Mouse (Mus musculus) thymus, adult 2 months (tissue): ENCODE measurements around the gene Srsf10. TPM values are rescaled to one million over a fixed set of nuclear protein-coding genes. Genes with fewer than 3 reads are reported as not detected.
A peak's percentile ranks its signal among the peaks of the same experiment; 100 is the strongest.

Experiments
- DNase-seq: peaks from one replicate; pipeline ENCODE4 v3.0.0; 2021
- H3K27ac ChIP-seq: fragments of 200-500 bp; 2 replicates; pipeline ENCODE4 v1.5.1; 2012; ENCODE audit warnings: low read length, control low read depth; ENCODE audit not compliant: control insufficient read depth, insufficient read depth
- H3K27me3 ChIP-seq: fragments of 200-500 bp; 2 replicates; pipeline ENCODE4 v1.6.1; 2012; ENCODE audit warnings: mild to moderate bottlenecking, low read length, moderate library complexity, mixed read lengths; ENCODE audit not compliant: control insufficient read depth, insufficient read depth
- H3K36me3 ChIP-seq: fragments of 200-500 bp; 2 replicates; pipeline ENCODE4 v1.6.1; 2012; ENCODE audit warnings: mild to moderate bottlenecking, low read length, moderate library complexity; ENCODE audit not compliant: control insufficient read depth, insufficient read depth
- H3K4me1 ChIP-seq: fragments of 200-500 bp; replicated peaks from 2 replicates; pipeline ENCODE4 v1.6.1; 2012; ENCODE audit warnings: low read length; ENCODE audit not compliant: control insufficient read depth, insufficient read depth
- H3K4me3 ChIP-seq: fragments of 200-500 bp; 2 replicates; pipeline ENCODE4 v1.5.1; 2012; ENCODE audit warnings: mild to moderate bottlenecking, low read length, control low read depth, moderate library complexity; ENCODE audit not compliant: control insufficient read depth, insufficient read depth
- CTCF ChIP-seq: fragments of 200-500 bp; IDR thresholded peaks from 2 replicates; pipeline ENCODE4 v1.5.1; 2012; ENCODE audit warnings: mild to moderate bottlenecking, control low read depth, low read length, moderate library complexity, borderline replicate concordance; ENCODE audit not compliant: control insufficient read depth, poor library complexity, insufficient read depth; ENCODE audit errors: extremely low read depth
- POLR2A ChIP-seq: fragments of 200-500 bp; IDR thresholded peaks from 2 replicates; pipeline ENCODE4 v1.6.1; 2012; ENCODE audit warnings: mild to moderate bottlenecking, low read length, control low read depth, moderate library complexity; ENCODE audit not compliant: control insufficient read depth, poor library complexity, insufficient read depth; ENCODE audit errors: extremely low read depth
- WGBS: fragments of 180-500 bp; shearing (Covaris S2); methylation state at CpG from one replicate; pipeline ENCODE4 v1.1.7; 2018; 5-methylcytosine and 5-hydroxymethylcytosine counted together
- polyA plus RNA-seq: library from polyadenylated mRNA; depleted of rRNA; stranded (reverse); fragments of >200 nt; gene quantifications from 2 replicates; pipeline ENCODE4 v1.2.3, GENCODE M21; 2012

Gene Srsf10
- polyA plus RNA-seq, 1 experiment, result 194 TPM

- Histone ChIP-seq H3K27me3 (no peaks in the 10 kb centered on the region), H3K4me3 (no peak overlapping the region), H3K27ac (no peak overlapping the region), H3K4me1 (no peaks in the 10 kb centered on the region), H3K36me3 (no peaks in the 10 kb centered on the region)
- WGBS, result 91% methylated on average over 2 of the region's 2 CpGs
- no peak for TF ChIP-seq POLR2A
- no peak for TF ChIP-seq CTCF
- DNase-seq, result peak; percentile 35
These were observed 32.2 kb upstream of the Srsf10 start for GRCm38 (mm10) chr4:135823298-135823697.

GRCm38 (mm10) chr4:135824254-135824653 is 31.3 kb upstream of the Srsf10 start:
- Histone ChIP-seq H3K27ac (no peak overlapping the region), H3K4me1 (no peaks in the 10 kb centered on the region), H3K36me3 (no peaks in the 10 kb centered on the region), H3K4me3 (no peak overlapping the region), H3K27me3 (no peaks in the 10 kb centered on the region)
- DNase-seq, result no peak
- no peak for TF ChIP-seq POLR2A
- no peak for TF ChIP-seq CTCF
- WGBS, result 89% methylated on average over 8 of the region's 8 CpGs

GRCm38 (mm10) chr4:135828491-135828890 is 27.1 kb upstream of the Srsf10 start:
- no peak for TF ChIP-seq POLR2A
- no peak for TF ChIP-seq CTCF
- whole genome bisulfite sequencing, result 88% methylated on average over 11 of the region's 11 CpGs

GRCm38 (mm10) chr4:135832070-135832469 is 23.5 kb upstream of the Srsf10 start:
- no peak for DNase-seq
- no peak for TF ChIP-seq CTCF
- TF ChIP-seq POLR2A, result no peak

More at GRCm38 (mm10) chr4:135828491-135828890, 27.1 kb upstream of the Srsf10 start:
- no peaks in the 10 kb centered on the region for H3K36me3 ChIP-seq
- H3K27me3 ChIP-seq, result no peaks in the 10 kb centered on the region
- no peak for DNase-seq
- no peak overlapping the region for H3K4me3 ChIP-seq
- H3K27ac ChIP-seq, result no peak overlapping the region
- no peaks in the 10 kb centered on the region for H3K4me1 ChIP-seq

GRCm38 (mm10) chr4:135833301-135834123 is 22.0 kb upstream of the Srsf10 start:
- Histone ChIP-seq H3K4me3 (no peak overlapping the region), H3K27ac (no peak overlapping the region), H3K36me3 (no peaks in the 10 kb centered on the region), H3K27me3 (no peaks in the 10 kb centered on the region), H3K4me1 (no peaks in the 10 kb centered on the region)
- no peak for DNase-seq
- no peak for TF ChIP-seq CTCF
- TF ChIP-seq POLR2A, result no peak
- WGBS, result 88% methylated on average over 12 of the region's 12 CpGs

More at GRCm38 (mm10) chr4:135832070-135832469, 23.5 kb upstream of the Srsf10 start:
- Histone ChIP-seq H3K4me1 (no peaks in the 10 kb centered on the region), H3K27me3 (no peaks in the 10 kb centered on the region), H3K27ac (no peak overlapping the region), H3K36me3 (no peaks in the 10 kb centered on the region), H3K4me3 (no peak overlapping the region)
- WGBS, result 94% methylated on average over 11 of the region's 11 CpGs

GRCm38 (mm10) chr4:135834124-135834717 is 21.3 kb upstream of the Srsf10 start:
- TF ChIP-seq CTCF, result no peak
- no peak for TF ChIP-seq POLR2A
- Histone ChIP-seq H3K4me1 (no peaks in the 10 kb centered on the region), H3K27me3 (no peaks in the 10 kb centered on the region), H3K27ac (no peak overlapping the region), H3K4me3 (no peak overlapping the region), H3K36me3 (no peaks in the 10 kb centered on the region)
- no peak for DNase-seq
- 98% methylated on average over 8 of the region's 8 CpGs for WGBS

- WGBS, result 85% methylated on average over 3 of the region's 3 CpGs
- H3K27ac ChIP-seq, result no peak overlapping the region
- TF ChIP-seq POLR2A (no peak), CTCF (no peak)
- H3K36me3 ChIP-seq, result no peaks in the 10 kb centered on the region
- DNase-seq, result no peak
- no peaks in the 10 kb centered on the region for H3K4me1 ChIP-seq
- H3K27me3 ChIP-seq, result no peaks in the 10 kb centered on the region
- H3K4me3 ChIP-seq, result no peak overlapping the region
These were observed 16.6 kb upstream of the Srsf10 start for GRCm38 (mm10) chr4:135838925-135839292.
